Mouse (Mus musculus) embryonic fibroblast, embryonic 13.5 days (primary cell): ENCODE measurements around the gene C2cd3.

Experiments used
- CTCF ChIP-seq: IDR thresholded peaks from 2 replicates; pipeline ENCODE4 v1.5.1; 2011; ENCODE audit warnings: mild to moderate bottlenecking, control low read depth, low read length, moderate library complexity, borderline replicate concordance; ENCODE audit not compliant: insufficient read depth
- POLR2A ChIP-seq: IDR thresholded peaks from 2 replicates; pipeline ENCODE4 v1.6.1; 2011; ENCODE audit warnings: low read depth, mild to moderate bottlenecking, control low read depth, low read length, moderate library complexity

- peak; percentile 89 for TF ChIP-seq CTCF
- no peak for TF ChIP-seq POLR2A
Measured at GRCm38 (mm10) chr7:100325482-100325881, 46.6 kb upstream of the C2cd3 start.
